Mouse (Mus musculus) limb, embryonic 12.5 days (tissue): ENCODE data around the gene Dpyd. TPM values are rescaled to one million over a fixed set of nuclear protein-coding genes. Genes with fewer than 3 reads are reported as not detected.
A peak's percentile ranks its signal among the peaks of the same experiment; 100 is the strongest.

ENCODE experiments used
- ATAC-seq: fragments of 200-750 bp; cut with Nextera tagmentation; 2 replicates; pipeline ENCODE4 v1.8.0; 2017; ENCODE audit warnings: low read depth, moderate TSS enrichment; ENCODE audit not compliant: insufficient number of reproducible peaks, insufficient read depth, low FRiP score, low TSS enrichment
- H3K27ac ChIP-seq: fragments of 300-500 bp; sonication (generic); 2 replicates; pipeline ENCODE4 v1.5.1; 2016; ENCODE audit warnings: mild to moderate bottlenecking, moderate library complexity
- H3K27me3 ChIP-seq: fragments of 300-500 bp; sonication (generic); 2 replicates; pipeline ENCODE4 v1.6.1; 2016; ENCODE audit warnings: mild to moderate bottlenecking, moderate library complexity
- H3K36me3 ChIP-seq: fragments of 300-500 bp; sonication (generic); 2 replicates; pipeline ENCODE4 v1.6.1; 2016; ENCODE audit warnings: mild to moderate bottlenecking, moderate library complexity
- H3K4me1 ChIP-seq: fragments of 300-500 bp; sonication (generic); replicated peaks from 2 replicates; pipeline ENCODE4 v1.6.1; 2016
- H3K4me2 ChIP-seq: fragments of 300-500 bp; sonication (generic); 2 replicates; pipeline ENCODE4 v1.6.1; 2016; ENCODE audit warnings: mild to moderate bottlenecking, moderate library complexity
- H3K4me3 ChIP-seq: fragments of 300-500 bp; sonication (generic); replicated peaks from 2 replicates; pipeline ENCODE4 v1.5.1; 2016; ENCODE audit warnings: mild to moderate bottlenecking
- H3K9ac ChIP-seq: fragments of 300-500 bp; sonication (generic); replicated peaks from 2 replicates; pipeline ENCODE4 v1.6.1; 2016; ENCODE audit warnings: mild to moderate bottlenecking, moderate library complexity
- H3K9me3 ChIP-seq: fragments of 300-500 bp; sonication (generic); 2 replicates; pipeline ENCODE4 v1.6.1; 2016; ENCODE audit warnings: mild to moderate bottlenecking, moderate library complexity
- WGBS: fragments of 180-500 bp; shearing (Covaris S2); methylation state at CpG from one replicate; pipeline ENCODE4 v1.1.7; 2016; 5-methylcytosine and 5-hydroxymethylcytosine counted together
- polyA plus RNA-seq: library from polyadenylated mRNA; unstranded; fragments of >200 nt; fragmentation: Nextera tagmentation; extraction: Ambion mirVana; gene quantifications from 2 replicates; pipeline ENCODE4 v1.2.1, GENCODE M21; 2016

Gene Dpyd
- polyA plus RNA-seq, 1 experiment from 2014 or later = 11.8 TPM

DNA sequence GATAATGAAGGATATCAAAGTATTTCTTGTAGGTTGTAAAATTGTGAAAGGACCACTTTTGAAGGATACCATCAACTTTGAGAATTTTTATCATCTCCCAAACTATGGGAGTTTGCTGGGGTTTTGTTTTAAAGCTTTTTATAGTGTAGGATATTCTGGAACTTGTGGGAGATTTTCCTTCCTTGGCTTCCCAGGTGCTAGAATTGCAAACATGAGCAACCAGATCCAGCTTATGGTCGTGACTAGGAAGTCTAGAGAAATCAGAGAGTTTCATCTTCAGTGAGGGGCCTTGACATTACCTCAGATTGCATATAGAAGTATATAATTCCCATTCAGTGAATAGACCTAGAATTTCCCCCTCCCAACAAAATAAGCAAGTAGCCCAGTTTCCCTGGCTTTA lies 819.2 kb downstream of the Dpyd start:
- no peaks in the 10 kb centered on the region for H3K4me1 ChIP-seq
- H3K27me3 ChIP-seq = no peaks in the 10 kb centered on the region
- WGBS = 59% methylated on average over 1 of the region's 1 CpGs
- H3K4me3 ChIP-seq = no peak overlapping the region
- H3K36me3 ChIP-seq = no peaks in the 10 kb centered on the region
- no peak overlapping the region for H3K4me2 ChIP-seq
- ATAC-seq = no peak
- no peak overlapping the region for H3K27ac ChIP-seq
- no peaks in the 10 kb centered on the region for H3K9me3 ChIP-seq
- no peak overlapping the region for H3K9ac ChIP-seq

DNA sequence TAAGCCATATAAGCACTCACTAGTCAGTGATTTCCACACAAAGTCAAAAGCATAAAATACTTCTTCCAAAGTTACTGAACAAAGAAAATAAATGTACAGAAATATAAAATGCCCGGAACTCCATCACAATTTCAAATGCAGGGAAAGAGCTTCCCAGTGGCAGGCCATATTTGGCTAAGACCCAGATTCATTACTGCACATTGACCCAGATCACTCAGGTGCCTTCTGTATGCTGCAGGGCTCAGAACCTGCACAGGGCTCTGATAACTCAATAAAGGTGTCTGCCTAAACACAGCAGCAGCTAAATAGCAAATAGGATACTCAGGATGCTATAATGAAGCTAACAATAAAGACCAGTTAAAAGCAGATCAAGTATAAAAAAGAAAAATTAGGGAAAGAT lies 820.5 kb downstream of the Dpyd start:
- Histone ChIP-seq H3K4me3 (no peak overlapping the region), H3K9ac (no peak overlapping the region), H3K27me3 (no peaks in the 10 kb centered on the region), H3K4me2 (no peak overlapping the region), H3K36me3 (no peaks in the 10 kb centered on the region), H3K27ac (no peak overlapping the region), H3K9me3 (no peaks in the 10 kb centered on the region), H3K4me1 (no peaks in the 10 kb centered on the region)
- no peak for ATAC-seq
- WGBS = 96% methylated on average over 1 of the region's 1 CpGs

DNA sequence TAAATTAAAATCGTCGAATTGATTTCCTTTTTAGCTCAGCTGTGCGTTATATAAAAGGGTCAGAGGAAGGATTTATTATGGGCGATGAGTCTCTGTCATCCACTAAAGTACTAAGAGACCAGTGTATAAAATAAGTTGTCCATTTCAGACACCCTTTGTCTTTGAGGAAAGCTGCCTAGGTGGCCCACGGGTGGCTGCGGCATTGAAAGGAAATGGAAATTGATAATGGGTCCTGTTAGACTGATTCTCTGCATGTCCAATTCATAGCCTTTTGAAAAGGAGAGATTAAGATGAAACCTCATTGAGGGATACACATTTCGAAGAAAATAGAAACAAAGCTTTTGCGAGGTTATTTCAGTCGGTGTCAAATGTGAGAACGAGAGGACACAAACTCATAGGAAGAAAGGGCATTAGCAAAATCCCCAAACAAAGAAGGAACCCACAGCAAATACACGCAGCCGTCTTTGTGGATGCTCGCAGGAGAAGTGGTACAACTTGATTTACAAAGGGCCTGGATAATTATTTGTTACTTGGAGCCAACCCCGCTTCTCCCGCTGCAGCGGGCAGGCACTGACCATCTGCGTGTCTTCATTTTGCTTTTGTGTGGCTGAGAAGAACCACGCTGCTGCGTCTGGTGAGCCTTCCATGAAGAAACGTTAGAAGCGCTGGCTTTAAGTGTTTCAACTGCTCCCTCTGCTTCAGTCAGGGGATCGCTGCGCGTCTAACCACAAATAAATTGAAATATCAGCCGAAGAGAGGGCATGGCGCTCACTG lies 825.6 kb downstream of the Dpyd start:
- H3K4me1 ChIP-seq = no peaks in the 10 kb centered on the region
- no peaks in the 10 kb centered on the region for H3K36me3 ChIP-seq
- no peaks in the 10 kb centered on the region for H3K27me3 ChIP-seq
- no peak overlapping the region for H3K4me3 ChIP-seq
- ATAC-seq = no peak
- WGBS = 82% methylated on average over 26 of the region's 26 CpGs
- H3K27ac ChIP-seq = no peak overlapping the region
- H3K4me2 ChIP-seq = no peak overlapping the region
- H3K9me3 ChIP-seq = no peaks in the 10 kb centered on the region
- no peak overlapping the region for H3K9ac ChIP-seq

DNA sequence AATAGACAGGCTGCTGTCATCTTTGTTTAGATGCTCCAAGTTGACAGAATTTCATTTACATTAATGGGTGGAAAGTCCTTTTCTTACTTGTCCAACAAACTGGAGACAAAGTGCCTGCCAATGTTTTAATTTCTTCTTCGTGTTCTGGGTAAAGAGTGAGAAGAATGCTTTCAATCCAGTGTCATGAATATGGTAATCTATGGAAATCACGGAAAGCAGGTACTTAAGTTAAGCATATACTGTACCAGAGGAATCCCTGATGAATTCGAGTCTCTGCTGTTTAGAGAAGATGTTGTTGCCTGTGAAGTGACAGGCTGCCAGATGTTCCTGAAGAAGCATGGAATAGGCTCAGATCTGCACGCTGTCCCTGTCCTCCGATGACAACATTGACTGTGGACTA lies 835.3 kb downstream of the Dpyd start:
- H3K9ac ChIP-seq = no peak overlapping the region
- ATAC-seq = no peak
- H3K4me1 ChIP-seq = no peaks in the 10 kb centered on the region
- no peak overlapping the region for H3K4me3 ChIP-seq
- H3K4me2 ChIP-seq = no peak overlapping the region
- H3K9me3 ChIP-seq = no peaks in the 10 kb centered on the region
- no peaks in the 10 kb centered on the region for H3K27me3 ChIP-seq
- H3K27ac ChIP-seq = no peak overlapping the region
- no peaks in the 10 kb centered on the region for H3K36me3 ChIP-seq
- WGBS = 64% methylated on average over 5 of the region's 5 CpGs

DNA sequence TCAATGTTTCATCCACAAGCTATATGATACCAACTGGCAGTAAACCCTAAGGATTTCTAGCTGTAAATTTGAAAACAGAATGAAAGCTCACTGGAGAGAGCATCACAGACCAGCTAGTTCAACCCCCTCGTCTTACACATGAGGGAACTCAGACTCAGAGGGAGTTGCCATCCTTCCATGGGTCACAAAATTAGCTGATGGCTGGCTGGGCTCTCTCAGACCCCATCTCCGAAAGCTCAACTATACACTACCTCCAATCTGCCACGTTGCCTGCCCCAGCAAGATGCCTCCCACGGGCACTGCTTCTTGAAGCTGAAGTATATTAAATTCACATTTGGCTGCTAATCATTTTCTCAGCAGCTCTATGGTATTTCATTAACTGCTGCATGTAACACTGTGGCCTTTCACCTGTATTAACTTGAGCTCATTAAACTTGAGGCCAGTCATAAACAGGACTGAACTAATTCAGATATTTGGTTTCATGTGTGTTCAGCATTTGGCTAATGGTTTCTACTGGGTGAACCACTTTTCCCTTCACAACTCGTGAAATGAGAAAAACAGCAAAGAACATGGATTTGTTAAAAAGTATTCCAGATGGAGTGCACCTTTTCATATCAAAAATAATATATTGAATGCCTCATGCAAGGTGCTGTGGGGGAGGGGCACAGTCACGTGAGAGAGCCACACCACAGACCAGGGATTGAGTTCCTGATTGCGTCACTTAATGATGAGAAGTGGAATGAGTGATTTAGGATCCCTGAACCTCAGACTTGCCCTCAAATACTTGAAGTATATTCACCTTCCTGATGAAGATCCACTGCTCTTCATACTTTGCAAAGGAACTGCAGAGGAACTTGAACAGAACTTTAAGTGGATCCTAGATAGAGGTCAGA lies 841.2 kb downstream of the Dpyd start:
- Histone ChIP-seq H3K27me3 (no peaks in the 10 kb centered on the region), H3K4me3 (no peak overlapping the region), H3K4me2 (no peak overlapping the region), H3K36me3 (no peaks in the 10 kb centered on the region), H3K9ac (no peak overlapping the region), H3K27ac (0 out of 2 replicates have a peak overlapping the region, but pooled peaks have one; percentile 29), H3K9me3 (no peaks in the 10 kb centered on the region), H3K4me1 (peaks cover 9% of the 10 kb centered on the region; the same call in 1 of the 2 replicates)
- 35% methylated on average over 7 of the region's 7 CpGs for WGBS
- peak; percentile 71 for ATAC-seq

DNA sequence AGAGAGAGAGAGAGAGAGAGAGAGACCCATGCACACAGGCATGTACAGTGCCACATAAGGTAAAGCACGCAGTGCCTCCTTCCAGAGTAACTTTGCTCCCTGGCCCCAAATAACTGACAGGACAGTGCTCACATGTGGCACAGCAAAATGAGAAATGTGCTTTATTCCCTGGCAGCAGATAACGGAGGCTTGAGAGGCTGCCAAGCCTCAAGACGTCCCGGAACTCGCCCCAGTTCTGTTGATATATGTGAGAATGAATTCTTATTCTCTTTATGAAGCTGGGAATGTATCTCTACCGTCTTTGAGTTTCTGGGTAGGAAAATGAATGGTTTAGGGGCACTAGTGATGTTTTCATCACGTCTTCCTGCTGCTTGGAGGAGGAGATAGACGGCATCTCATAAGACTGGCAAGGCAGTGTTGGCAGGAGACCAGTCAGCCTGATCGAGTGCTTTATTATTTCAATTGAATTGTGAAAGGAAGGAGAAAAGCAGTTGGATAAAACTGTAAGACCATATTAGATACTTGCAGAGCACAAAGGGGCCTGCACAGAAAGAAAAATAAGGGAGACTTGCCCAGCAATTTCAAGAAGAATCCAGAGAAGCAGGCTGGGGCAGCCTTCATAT lies 857.3 kb downstream of the Dpyd start:
- no peak for ATAC-seq
- Histone ChIP-seq H3K4me1 (no peaks in the 10 kb centered on the region), H3K27ac (no peak overlapping the region), H3K27me3 (no peaks in the 10 kb centered on the region), H3K9me3 (no peaks in the 10 kb centered on the region), H3K4me2 (no peak overlapping the region), H3K36me3 (no peaks in the 10 kb centered on the region), H3K4me3 (no peak overlapping the region), H3K9ac (no peak overlapping the region)
- 79% methylated on average over 9 of the region's 9 CpGs for WGBS

DNA sequence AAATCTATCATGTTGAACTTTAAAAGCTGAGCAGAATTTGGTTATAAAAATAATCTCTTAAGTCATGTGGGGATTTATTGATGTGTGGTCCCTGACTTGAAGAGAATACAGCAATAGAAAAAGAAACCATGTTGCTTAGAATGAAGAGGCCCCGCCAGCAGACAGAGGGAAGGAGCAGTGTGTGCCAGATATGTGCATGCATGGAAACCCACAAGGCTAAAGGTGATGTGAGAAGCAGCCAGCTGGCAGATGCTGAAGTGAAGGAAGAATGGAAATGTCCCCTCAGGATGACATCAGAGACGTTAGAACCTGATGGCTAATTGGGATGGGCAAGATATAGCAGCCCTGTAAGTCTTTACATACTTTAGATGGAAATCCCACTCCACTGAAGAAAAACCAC lies 857.8 kb downstream of the Dpyd start:
- WGBS = 81% methylated on average over 2 of the region's 2 CpGs
- Histone ChIP-seq H3K9me3 (no peaks in the 10 kb centered on the region), H3K36me3 (no peaks in the 10 kb centered on the region), H3K4me2 (no peak overlapping the region), H3K27ac (no peak overlapping the region), H3K27me3 (no peaks in the 10 kb centered on the region), H3K4me1 (no peaks in the 10 kb centered on the region), H3K4me3 (no peak overlapping the region), H3K9ac (no peak overlapping the region)
- ATAC-seq = no peak

DNA sequence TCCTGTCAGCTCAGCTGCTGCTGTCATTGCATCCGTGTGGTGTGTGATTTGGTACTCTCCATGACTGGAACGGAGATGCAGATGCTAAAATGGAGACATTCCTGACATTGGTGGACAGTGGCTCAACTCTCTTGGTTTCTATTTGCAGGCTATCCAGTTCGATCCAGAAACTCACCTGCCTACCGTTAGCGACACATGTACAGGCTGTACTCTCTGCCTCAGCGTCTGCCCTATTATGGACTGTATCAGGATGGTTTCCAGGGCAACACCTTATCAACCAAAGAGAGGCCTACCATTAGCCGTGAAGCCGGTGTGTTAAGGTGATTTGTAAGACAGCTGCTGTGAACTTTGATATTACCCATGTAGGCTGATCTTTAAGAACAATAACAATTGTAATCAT lies 869.4 kb downstream of the Dpyd start:
- WGBS = 77% methylated on average over 8 of the region's 8 CpGs
- no peaks in the 10 kb centered on the region for H3K9me3 ChIP-seq
- no peak overlapping the region for H3K4me3 ChIP-seq
- no peaks in the 10 kb centered on the region for H3K4me1 ChIP-seq
- H3K4me2 ChIP-seq = no peak overlapping the region
- no peaks in the 10 kb centered on the region for H3K36me3 ChIP-seq
- H3K27ac ChIP-seq = no peak overlapping the region
- no peak overlapping the region for H3K9ac ChIP-seq
- no peaks in the 10 kb centered on the region for H3K27me3 ChIP-seq
- ATAC-seq = no peak

DNA sequence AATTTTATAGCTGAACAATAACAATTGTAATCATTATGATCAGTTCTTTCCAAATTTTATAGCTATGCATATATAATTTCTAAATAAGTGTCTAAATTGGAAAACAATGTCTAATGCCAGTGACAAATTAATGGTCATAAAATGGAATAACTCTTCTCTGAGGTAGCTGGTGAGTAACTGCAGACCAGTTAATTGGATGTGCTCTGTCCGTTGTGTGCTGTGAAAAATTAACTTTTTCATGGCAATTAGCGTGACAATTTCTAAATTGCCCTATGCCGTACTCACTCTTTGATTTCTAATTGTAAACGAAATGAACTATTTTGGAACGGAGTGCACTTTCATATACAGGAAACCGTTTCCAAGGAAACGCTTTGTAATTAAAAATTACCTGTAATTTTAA lies 869.8 kb downstream of the Dpyd start:
- Histone ChIP-seq H3K4me2 (no peak overlapping the region), H3K36me3 (no peaks in the 10 kb centered on the region), H3K27ac (no peak overlapping the region), H3K9ac (no peak overlapping the region), H3K4me1 (no peaks in the 10 kb centered on the region), H3K9me3 (no peaks in the 10 kb centered on the region), H3K27me3 (no peaks in the 10 kb centered on the region), H3K4me3 (no peak overlapping the region)
- ATAC-seq = no peak
- WGBS = 74% methylated on average over 7 of the region's 7 CpGs

DNA sequence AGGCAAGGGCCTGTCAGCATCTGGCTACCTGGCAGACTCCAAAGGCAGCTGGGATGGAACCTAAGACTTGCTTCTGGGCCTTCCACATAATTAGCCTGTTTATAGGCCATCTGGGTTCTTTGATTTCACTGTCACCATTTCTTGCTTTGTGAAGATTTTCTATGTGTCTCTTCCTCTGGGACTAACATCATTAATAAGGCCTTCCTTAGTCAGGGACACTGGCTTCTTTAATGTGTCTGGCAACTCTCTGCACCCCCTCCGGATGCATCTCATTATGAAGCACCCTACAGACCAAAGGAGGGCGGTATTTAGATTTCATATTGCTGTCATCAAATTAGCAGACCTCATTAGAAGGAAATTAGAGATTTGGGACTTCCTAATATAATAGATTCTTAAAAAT lies 885.6 kb downstream of the Dpyd start:
- Histone ChIP-seq H3K27ac (no peak overlapping the region), H3K4me2 (no peak overlapping the region), H3K9ac (no peak overlapping the region), H3K4me1 (no peaks in the 10 kb centered on the region), H3K4me3 (no peak overlapping the region), H3K27me3 (no peaks in the 10 kb centered on the region), H3K36me3 (no peaks in the 10 kb centered on the region), H3K9me3 (no peaks in the 10 kb centered on the region)
- WGBS = 65% methylated on average over 2 of the region's 2 CpGs
- ATAC-seq = no peak

DNA sequence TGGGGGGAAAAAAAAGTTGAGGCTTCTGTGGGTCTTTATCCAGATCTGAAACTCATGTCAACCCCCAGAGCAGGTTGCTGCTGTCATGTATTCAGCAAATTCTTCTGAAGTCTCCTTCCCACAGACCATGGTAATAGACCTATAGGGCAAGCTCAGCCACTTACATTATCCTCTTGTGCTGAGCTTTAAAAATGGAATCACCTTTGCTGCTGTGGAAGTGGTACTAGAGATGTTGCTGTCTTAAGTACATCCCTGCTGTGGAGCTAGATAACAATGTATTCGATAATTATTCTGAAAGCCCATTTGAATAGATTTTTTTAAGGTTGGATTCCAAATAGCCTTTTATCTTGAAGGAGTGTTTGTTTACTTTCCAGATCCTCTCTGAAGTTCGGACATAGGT lies 902.1 kb downstream of the Dpyd start:
- no peak overlapping the region for H3K4me3 ChIP-seq
- no peaks in the 10 kb centered on the region for H3K27me3 ChIP-seq
- no peak overlapping the region for H3K4me2 ChIP-seq
- no peak overlapping the region for H3K27ac ChIP-seq
- H3K9ac ChIP-seq = no peak overlapping the region
- no peak for ATAC-seq
- H3K4me1 ChIP-seq = no peaks in the 10 kb centered on the region
- no peaks in the 10 kb centered on the region for H3K36me3 ChIP-seq
- WGBS = 82% methylated on average over 2 of the region's 2 CpGs
- no peaks in the 10 kb centered on the region for H3K9me3 ChIP-seq
